29 mouse cellular contexts compared by ENCODE assay signal in genomic region chr13:80518836-80519235, GRCm38 (mm10).
DNase-seq lines count a peak whose midpoint lies in the region; ATAC-seq and TF ChIP-seq lines count a peak whose summit lies in the region.
"Had no signal": no experiment of that assay in that cellular context is flagged by ENCODE, and none has a peak within 500 bp of the region (broad histone marks: within the 10 kb centered on the region; RNA-seq: fewer than 3 reads in every experiment).

No protein-coding gene starts in this region.

- H3K9me3 ChIP-seq in embryonic facial prominence, embryonic 11.5 days (replicated peaks; ENCODE audit: control insufficient read depth, low read length), result no peaks in the 10 kb centered on the region
- no peaks in the 10 kb centered on the region for H3K9me3 ChIP-seq in embryonic facial prominence, embryonic 10.5 days
- H3K9me3 ChIP-seq: embryonic facial prominence, embryonic 13.5 days; forebrain, embryonic 13.5 days; heart, embryonic 10.5 days; hindbrain, embryonic 10.5 days; midbrain, embryonic 15.5 days; neural tube, embryonic 13.5 days; stomach, embryonic 15.5 days had no signal

- no peaks in the 10 kb centered on the region for H3K4me1 ChIP-seq in embryonic facial prominence, embryonic 11.5 days (ENCODE audit: control insufficient read depth, insufficient read depth, low read length)
- H3K4me1 ChIP-seq in embryonic facial prominence, embryonic 10.5 days, result no peaks in the 10 kb centered on the region
- H3K4me1 ChIP-seq: embryonic facial prominence, embryonic 13.5 days; heart, embryonic 10.5 days; hindbrain, embryonic 10.5 days; stomach, embryonic 15.5 days had no signal

- H3K9ac ChIP-seq in embryonic facial prominence, embryonic 11.5 days (replicated peaks; ENCODE audit: low read length), result no peak overlapping the region
- H3K9ac ChIP-seq: embryonic facial prominence, embryonic 13.5 days; forebrain, embryonic 13.5 days; midbrain, embryonic 15.5 days; neural tube, embryonic 13.5 days; stomach, embryonic 15.5 days had no signal

- no peak overlapping the region for H3K4me2 ChIP-seq in embryonic facial prominence, embryonic 11.5 days (ENCODE audit: low read depth, low read length)
- H3K4me2 ChIP-seq: embryonic facial prominence, embryonic 13.5 days; forebrain, embryonic 13.5 days; liver, embryonic 11.5 days; midbrain, embryonic 15.5 days; neural tube, embryonic 13.5 days; stomach, embryonic 15.5 days had no signal

- H3K27ac ChIP-seq in embryonic facial prominence, embryonic 11.5 days (replicated peaks; ENCODE audit: low read depth, low read length), result no peak overlapping the region
- H3K27ac ChIP-seq in embryonic facial prominence, embryonic 10.5 days (replicated peaks), result no peak overlapping the region
- H3K27ac ChIP-seq in left cerebral cortex, adult 2 months, result no peak overlapping the region
- H3K27ac ChIP-seq: embryonic facial prominence, embryonic 13.5 days; forebrain, embryonic 13.5 days; gastrocnemius, adult 2 months; heart, embryonic 10.5 days; hindbrain, embryonic 10.5 days; midbrain, embryonic 15.5 days; neural tube, embryonic 13.5 days; stomach, embryonic 15.5 days had no signal

- 64% methylated on average over 1 of the region's 1 CpGs for WGBS in embryonic facial prominence, embryonic 11.5 days
- 54% methylated on average over 1 of the region's 1 CpGs for WGBS in embryonic facial prominence, embryonic 10.5 days

- no peak overlapping the region for H3K4me3 ChIP-seq in embryonic facial prominence, embryonic 11.5 days (ENCODE audit: low read depth, low read length)
- H3K4me3 ChIP-seq in embryonic facial prominence, embryonic 10.5 days, result no peak overlapping the region
- H3K4me3 ChIP-seq in left cerebral cortex, adult 2 months, result no peak overlapping the region
- H3K4me3 ChIP-seq: embryonic facial prominence, embryonic 13.5 days; forebrain, embryonic 13.5 days; gastrocnemius, adult 2 months; heart, embryonic 10.5 days; hindbrain, embryonic 10.5 days; midbrain, embryonic 15.5 days; neural tube, embryonic 13.5 days; stomach, embryonic 15.5 days had no signal

- no peak for ATAC-seq in embryonic facial prominence, embryonic 11.5 days (replicated peaks; ENCODE audit: insufficient number of reproducible peaks, low FRiP score, low TSS enrichment, low read depth)
- 0 out of 2 replicates have a peak, but pooled peaks have one; percentile 34 for ATAC-seq in megakaryocyte progenitor cell, adult 5-6 weeks (replicated peaks; ENCODE audit: poor library complexity)
- no peak for ATAC-seq in erythroblast, adult 5-6 weeks (replicated peaks; ENCODE audit: low FRiP score, poor library complexity, severe bottlenecking)
- ATAC-seq: CD4-positive, CD25-positive, alpha-beta regulatory T cell, adult 4 months; forebrain, embryonic 13.5 days; hindbrain, embryonic 16.5 days; intestine, embryonic 16.5 days; midbrain, embryonic 15.5 days had no signal

- peak; percentile 6 for DNase-seq in embryonic facial prominence, embryonic 11.5 days (ENCODE audit: low spot score)
- DNase-seq in embryonic facial prominence, embryonic 10.5 days (ENCODE audit: low spot score), result no peak
- DNase-seq in left cerebral cortex, adult 2 months (ENCODE audit: extremely low spot score in 1 of 2, low spot score in 2 of 2), result no peak
- DNase-seq in left cerebral cortex, adult 18-20 months (ENCODE audit: low spot score in 2 of 2), result no peak
- peak; percentile 52 for DNase-seq in ES-CJ7 (ENCODE audit: low read depth, low spot score)
- DNase-seq in adrenal gland, postnatal 14 days, result no peak
- DNase-seq: cerebellum, adult 11-12 months; cerebellum, postnatal 14 days; gastrocnemius, adult 2 months; heart, postnatal 10 days; kidney, postnatal 36 days; lung, adult 18-20 months; lung, postnatal 4 days; right cerebral cortex, postnatal 4 days; thymus, adult 18-20 months; thymus, postnatal 4 days had no signal

- H3K27me3 ChIP-seq in embryonic facial prominence, embryonic 11.5 days (ENCODE audit: control insufficient read depth, insufficient read depth, low read length), result no peaks in the 10 kb centered on the region
- no peaks in the 10 kb centered on the region for H3K27me3 ChIP-seq in embryonic facial prominence, embryonic 10.5 days (replicated peaks; ENCODE audit: low read depth, poor library complexity, severe bottlenecking)
- H3K27me3 ChIP-seq: embryonic facial prominence, embryonic 13.5 days; forebrain, embryonic 13.5 days; midbrain, embryonic 15.5 days; neural tube, embryonic 13.5 days; stomach, embryonic 15.5 days had no signal

- TF ChIP-seq CTCF in left cerebral cortex, adult 2 months (IDR thresholded peaks at IDR 0.05), result peak; percentile 10

- H3K36me3 ChIP-seq in embryonic facial prominence, embryonic 11.5 days (replicated peaks; ENCODE audit: control insufficient read depth, insufficient read depth, low read depth, low read length), result no peaks in the 10 kb centered on the region
- H3K36me3 ChIP-seq in embryonic facial prominence, embryonic 10.5 days (replicated peaks), result no peaks in the 10 kb centered on the region
- H3K36me3 ChIP-seq: embryonic facial prominence, embryonic 13.5 days; heart, embryonic 10.5 days; hindbrain, embryonic 10.5 days; midbrain, embryonic 15.5 days; neural tube, embryonic 13.5 days; stomach, embryonic 15.5 days had no signal

- intact Hi-C loops in left cerebral cortex, adult 2 months (cut with DNase I), result no loop called here

Comparison
In these comparisons a context has a peak if more than half of its experiments do, and no peak if none do; other contexts are left out.
1. DNase-seq: peak in embryonic facial prominence, embryonic 11.5 days (single experiment) and ES-CJ7 (single experiment); none in embryonic facial prominence, embryonic 10.5 days (single experiment), left cerebral cortex, adult 2 months (0 of 2), left cerebral cortex, adult 18-20 months (0 of 2) and adrenal gland, postnatal 14 days (single experiment).